Mouse (Mus musculus): ENCODE measurements around the gene Gm11032. TPM values are rescaled to one million over a fixed set of nuclear protein-coding genes. Genes with fewer than 3 reads are reported as not detected.

Gm11032 gene
- polyA plus RNA-seq, 1 experiment = not detected

- TF ChIP-seq GATA1 (IDR thresholded peaks at IDR 0.05; ENCODE audit: low read length) = no peak
Measured at GRCm38 (mm10) chr11:4620501-4621108, 738 bp downstream of the Gm11032 start.

GRCm38 (mm10) chr11:4621866-4622265 is 2.0 kb downstream of the Gm11032 start:
- no peak for TF ChIP-seq GATA1 (IDR thresholded peaks at IDR 0.05; ENCODE audit: low read length)

- no peak for TF ChIP-seq GATA1 (IDR thresholded peaks at IDR 0.05; ENCODE audit: low read length)
Measured at GRCm38 (mm10) chr11:4622442-4622986, 2.6 kb downstream of the Gm11032 start.

- no peak for TF ChIP-seq GATA1 (IDR thresholded peaks at IDR 0.05; ENCODE audit: low read length)
Measured at GRCm38 (mm10) chr11:4622997-4623396, 3.1 kb downstream of the Gm11032 start.

GRCm38 (mm10) chr11:4625931-4626330 is 6.1 kb downstream of the Gm11032 start:
- TF ChIP-seq GATA1 (IDR thresholded peaks at IDR 0.05; ENCODE audit: low read length) = no peak

- TF ChIP-seq GATA1 (IDR thresholded peaks at IDR 0.05; ENCODE audit: low read length) = no peak
Measured at GRCm38 (mm10) chr11:4627636-4628035, 7.8 kb downstream of the Gm11032 start.

- TF ChIP-seq GATA1 (IDR thresholded peaks at IDR 0.05; ENCODE audit: low read length) = no peak
Measured at GRCm38 (mm10) chr11:4629861-4630280, 10.0 kb downstream of the Gm11032 start.

GRCm38 (mm10) chr11:4633420-4633819 is 13.6 kb downstream of the Gm11032 start:
- no peak for TF ChIP-seq GATA1 (IDR thresholded peaks at IDR 0.05; ENCODE audit: low read length)

- TF ChIP-seq GATA1 (IDR thresholded peaks at IDR 0.05; ENCODE audit: low read length) = no peak
Measured at GRCm38 (mm10) chr11:4634395-4634794, 14.5 kb downstream of the Gm11032 start.

GRCm38 (mm10) chr11:4636782-4637342 is 17.0 kb downstream of the Gm11032 start:
- no peak for TF ChIP-seq GATA1 (IDR thresholded peaks at IDR 0.05; ENCODE audit: low read length)

- no peak for TF ChIP-seq GATA1 (IDR thresholded peaks at IDR 0.05; ENCODE audit: low read length)
Measured at GRCm38 (mm10) chr11:4637534-4638234, 17.8 kb downstream of the Gm11032 start, which contains the start of gene Ascc2. TSS of gene Ascc2 (plus strand) at chr11:4637747.

GRCm38 (mm10) chr11:4638261-4638660 is 18.4 kb downstream of the Gm11032 start:
- no peak for TF ChIP-seq GATA1 (IDR thresholded peaks at IDR 0.05; ENCODE audit: low read length)

GRCm38 (mm10) chr11:4641185-4641584 is 21.3 kb downstream of the Gm11032 start:
- TF ChIP-seq GATA1 (IDR thresholded peaks at IDR 0.05; ENCODE audit: low read length) = no peak

- TF ChIP-seq GATA1 (IDR thresholded peaks at IDR 0.05; ENCODE audit: low read length) = no peak
Measured at GRCm38 (mm10) chr11:4643722-4644121, 23.9 kb downstream of the Gm11032 start.

- no peak for TF ChIP-seq GATA1 (IDR thresholded peaks at IDR 0.05; ENCODE audit: low read length)
Measured at GRCm38 (mm10) chr11:4646409-4646808, 26.5 kb downstream of the Gm11032 start.

- no peak for TF ChIP-seq GATA1 (IDR thresholded peaks at IDR 0.05; ENCODE audit: low read length)
Measured at GRCm38 (mm10) chr11:4659818-4660217, 40.0 kb downstream of the Gm11032 start.

Measured in G1E-ER4 (cell line).